Mouse (Mus musculus): Measurements from ENCODE around the gene Gm45337.

Gene Gm45337

GRCm38 (mm10) chr7:142096701-142097100 is 47.7 kb downstream of the Gm45337 start:
- DNase-seq: no peak

- peak; percentile 68 to 71 for DNase-seq
Observed at GRCm38 (mm10) chr7:142095183-142095931, 49.0 kb downstream of the Gm45337 start, which contains the start of gene Dusp8. Dusp8 (minus strand) TSS chr7:142095843.

- DNase-seq: no peak
Observed at GRCm38 (mm10) chr7:142094301-142095143, 49.9 kb downstream of the Gm45337 start.

GRCm38 (mm10) chr7:142093696-142094240 is 50.6 kb downstream of the Gm45337 start:
- DNase-seq: no peak
